Comparison of ENCODE assay signal across 8 mouse cellular contexts in the genomic region with DNA sequence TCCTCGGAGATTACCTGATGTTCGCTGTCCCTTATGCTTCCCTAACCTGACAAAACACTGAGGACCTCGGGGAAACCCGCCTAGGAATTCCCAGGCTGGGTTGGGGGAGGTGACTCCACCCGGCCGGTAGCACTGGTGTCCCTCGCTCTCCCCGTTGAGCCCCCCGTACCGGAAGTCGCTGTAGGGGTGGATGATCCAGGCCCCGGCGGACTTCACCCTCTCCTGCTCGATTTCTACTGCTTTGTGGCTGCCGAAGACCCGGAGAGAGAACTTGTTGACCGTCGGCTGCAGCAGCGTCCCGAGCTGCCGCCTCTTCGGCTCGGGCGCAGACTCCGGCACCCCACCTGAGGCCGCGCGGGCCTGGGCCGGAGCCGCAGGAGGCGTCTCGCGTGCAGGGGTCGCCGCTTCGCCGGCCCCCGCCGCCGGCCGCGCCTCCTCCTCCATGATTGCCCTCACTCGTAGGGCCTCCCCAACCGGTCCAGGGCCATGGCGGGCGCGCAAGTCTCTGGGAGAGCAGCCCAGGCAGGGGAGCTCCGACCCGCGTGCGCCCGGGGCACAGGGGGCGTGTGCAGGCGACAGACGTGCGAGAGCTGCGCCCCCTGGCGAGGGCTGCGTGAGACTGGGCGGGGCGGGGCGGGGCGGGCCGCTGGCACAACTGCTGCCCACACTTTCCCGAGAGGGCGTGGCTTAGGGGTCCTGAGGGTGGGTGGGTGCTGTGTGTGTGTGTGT. TPM values are rescaled to one million over a fixed set of nuclear protein-coding genes. Genes with fewer than 3 reads are reported as not detected.
DNase-seq lines count a peak whose midpoint lies in the region; ATAC-seq and TF ChIP-seq lines count a peak whose summit lies in the region.

Gene Hcn3 (minus strand): TSS at position 581 of the 729 bp plus-strand sequence.

- H3K4me3 ChIP-seq in heart, embryonic 11.5 days (ENCODE audit: low read depth, low read length) = peak within 1 kb of the TSS; percentile 62
- peak within 1 kb of the TSS; percentile 58 for H3K4me3 ChIP-seq in lung, embryonic 14.5 days (ENCODE audit: low read depth, low read length)
- peak within 1 kb of the TSS; percentile 88 for H3K4me3 ChIP-seq in olfactory bulb, adult 2 months (ENCODE audit: insufficient read depth, low read depth, low read length)

- H3K27ac ChIP-seq in heart, embryonic 11.5 days (ENCODE audit: low read depth, low read length) = no peak within 1 kb of the TSS
- H3K27ac ChIP-seq in lung, embryonic 14.5 days (ENCODE audit: low read depth) = no peak within 1 kb of the TSS
- peak within 1 kb of the TSS; percentile 95 for H3K27ac ChIP-seq in olfactory bulb, adult 2 months (ENCODE audit: insufficient read depth, low read depth, low read length)

- peaks cover 8% of the 10 kb centered on the region for H3K4me1 ChIP-seq in heart, embryonic 11.5 days (ENCODE audit: control insufficient read depth, insufficient read depth, low read length)
- no peaks in the 10 kb centered on the region for H3K4me1 ChIP-seq in lung, embryonic 14.5 days (ENCODE audit: insufficient read depth)
- H3K4me1 ChIP-seq in olfactory bulb, adult 2 months (ENCODE audit: control insufficient read depth, insufficient read depth, low read length) = peaks cover 10% of the 10 kb centered on the region

- peak; percentile 42; the same call in 1 of the 2 replicates for TF ChIP-seq POLR2A in olfactory bulb, adult 2 months (IDR thresholded peaks at IDR 0.05; ENCODE audit: insufficient read depth, low read depth, low read length)

- under 1% methylated on average over 61 of the region's 66 CpGs for WGBS in heart, embryonic 11.5 days (ENCODE audit: insufficient replicate concordance)
- WGBS in lung, embryonic 14.5 days = under 1% methylated on average over 64 of the region's 66 CpGs
- under 1% methylated on average over 65 of the region's 66 CpGs for WGBS in olfactory bulb, adult 2 months

- no peaks in the 10 kb centered on the region for H3K36me3 ChIP-seq in heart, embryonic 11.5 days (ENCODE audit: control insufficient read depth, insufficient read depth, low read length)
- H3K36me3 ChIP-seq in lung, embryonic 14.5 days (ENCODE audit: insufficient read depth) = no peaks in the 10 kb centered on the region

- peak within 1 kb of the TSS; percentile 100 for H3K4me2 ChIP-seq in heart, embryonic 11.5 days
- peak within 1 kb of the TSS; percentile 96 for H3K4me2 ChIP-seq in lung, embryonic 14.5 days

- H3K9ac ChIP-seq in heart, embryonic 11.5 days (ENCODE audit: low read depth, low read length) = peak within 1 kb of the TSS; percentile 53; the same call in 1 of the 2 replicates
- H3K9ac ChIP-seq in lung, embryonic 14.5 days = peak within 1 kb of the TSS; percentile 34

- no peaks in the 10 kb centered on the region for H3K9me3 ChIP-seq in heart, embryonic 11.5 days (replicated peaks; ENCODE audit: control insufficient read depth, low read length)
- no peaks in the 10 kb centered on the region for H3K9me3 ChIP-seq in lung, embryonic 14.5 days (ENCODE audit: low read depth, low read length)

- peak; percentile 52 for TF ChIP-seq CTCF in lung, embryonic 14.5 days (IDR thresholded peaks at IDR 0.05; ENCODE audit: low read depth)
- TF ChIP-seq CTCF in olfactory bulb, adult 2 months (IDR thresholded peaks at IDR 0.05; ENCODE audit: insufficient read depth, low read depth, low read length) = peak; percentile 51; the same call in 1 of the 2 replicates

- DNase-seq in B cell, adult 2 months = peak; percentile 80 to 83
- DNase-seq in MEL-GATA-1-ER (ENCODE audit: extremely low read depth, low read depth) = peak; percentile 43
- DNase-seq in kidney, postnatal 14 days = peak; percentile 74
- DNase-seq in lung, embryonic 14.5 days = peak; percentile 84
- peak; percentile 78 to 82 for DNase-seq in thymus, postnatal 36 days

- H3K27me3 ChIP-seq in heart, embryonic 11.5 days (ENCODE audit: control insufficient read depth, insufficient read depth, low read length) = peaks cover 19% of the 10 kb centered on the region
- H3K27me3 ChIP-seq in lung, embryonic 14.5 days (ENCODE audit: insufficient read depth, low read length) = peaks cover 11% of the 10 kb centered on the region

- ATAC-seq in common myeloid progenitor, adult 5-6 weeks (replicated peaks; ENCODE audit: low read depth, poor library complexity, severe bottlenecking) = peak; percentile 47; the same call in 1 of the 2 replicates
- ATAC-seq in heart, embryonic 11.5 days (replicated peaks; ENCODE audit: insufficient number of reproducible peaks, low FRiP score, low TSS enrichment) = peak; percentile 62
- peak; percentile 67 for ATAC-seq in lung, embryonic 14.5 days (ENCODE audit: insufficient read depth)

RNA-seq across cellular contexts. Expression of gene Hcn3, which starts in this region (rescaled TPM):
- total RNA-seq in common myeloid progenitor, adult 5-6 weeks (2017) = 0.37 and 0.53 TPM in 2 replicates
- 0.13 and 0.58 TPM in 2 replicates for polyA plus RNA-seq in heart, embryonic 11.5 days (2014; fragmentation: Nextera tagmentation; extraction: Ambion mirVana)
- polyA plus RNA-seq in lung, embryonic 14.5 days (2014; fragmentation: Nextera tagmentation; extraction: Ambion mirVana) = 0.47 and 0.61 TPM in 2 replicates
- polyA plus RNA-seq in olfactory bulb, adult 2 months (2012; ENCODE audit: insufficient read depth, insufficient read length, low replicate concordance, missing spikeins) = not detected in 2 replicates

Comparison
In these comparisons a context has a peak if more than half of its experiments do, and no peak if none do; other contexts are left out.
1. Peak in ATAC-seq in common myeloid progenitor, adult 5-6 weeks; RNA of the gene not detected or under 1 TPM.
2. Peak in ATAC-seq, H3K4me3 ChIP-seq, H3K9ac ChIP-seq and H3K4me2 ChIP-seq in heart, embryonic 11.5 days; RNA of the gene not detected or under 1 TPM.
3. Peak in DNase-seq, ATAC-seq, H3K4me3 ChIP-seq, H3K9ac ChIP-seq and H3K4me2 ChIP-seq in lung, embryonic 14.5 days; RNA of the gene not detected or under 1 TPM.